Mouse (Mus musculus): ENCODE measurements around the gene Nol7.

DNA sequence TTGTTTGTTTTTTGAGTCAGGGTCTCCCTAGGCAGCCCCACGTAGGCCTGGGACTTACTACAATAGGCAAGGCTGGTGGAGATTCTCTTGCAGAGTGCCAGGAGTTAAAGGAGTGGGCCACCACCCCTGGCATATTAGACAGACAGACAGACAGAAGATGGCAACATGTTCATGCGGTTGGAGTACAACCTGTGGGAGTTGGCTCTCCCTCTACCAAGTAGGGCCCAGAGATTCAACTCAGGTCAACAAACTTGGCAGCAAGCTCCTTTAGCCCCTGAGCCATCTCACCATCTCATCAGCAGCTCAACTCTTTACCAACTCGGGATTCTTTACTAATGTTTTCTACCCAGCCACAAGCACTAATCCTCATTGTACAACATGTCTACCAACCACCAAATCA lies 52.5 kb downstream of the Nol7 start:
- no peak for TF ChIP-seq CTCF (IDR thresholded peaks at IDR 0.05; ENCODE audit: extremely low read depth, insufficient read depth, low read length)
- TF ChIP-seq POLR2A (IDR thresholded peaks at IDR 0.05; ENCODE audit: extremely low read depth, insufficient read depth, low read length) = no peak
